In genomic region chr13:29804034-29804433, GRCm38 (mm10) we compare ENCODE assay signal across 28 mouse cellular contexts. TPM values are rescaled to one million over a fixed set of nuclear protein-coding genes. Genes with fewer than 3 reads are reported as not detected.
DNase-seq lines count a peak whose midpoint lies in the region; ATAC-seq and TF ChIP-seq lines count a peak whose summit lies in the region.
"Had no signal": no experiment of that assay in that cellular context is flagged by ENCODE, and none has a peak within 500 bp of the region (broad histone marks: within the 10 kb centered on the region; RNA-seq: fewer than 3 reads in every experiment).

No protein-coding gene starts in this region.

- H3K9me3 ChIP-seq in hindbrain, postnatal 0 days (ENCODE audit: low read length): no peaks in the 10 kb centered on the region
- H3K9me3 ChIP-seq in hindbrain, embryonic 10.5 days: no peaks in the 10 kb centered on the region
- H3K9me3 ChIP-seq in kidney, postnatal 0 days (replicated peaks; ENCODE audit: low read length): no peaks in the 10 kb centered on the region
- H3K9me3 ChIP-seq: embryonic facial prominence, embryonic 12.5 days; embryonic facial prominence, embryonic 15.5 days; G1E; heart, embryonic 12.5 days; heart, embryonic 15.5 days; hindbrain, embryonic 15.5 days had no signal

- TF ChIP-seq POLR2A in kidney, adult 2 months (IDR thresholded peaks at IDR 0.05; ENCODE audit: low read depth, low read length): no peak

- no peak overlapping the region for H3K4me2 ChIP-seq in hindbrain, postnatal 0 days (ENCODE audit: low read depth, low read length)
- H3K4me2 ChIP-seq in kidney, postnatal 0 days (ENCODE audit: low read length): no peak overlapping the region
- H3K4me2 ChIP-seq: embryonic facial prominence, embryonic 12.5 days; embryonic facial prominence, embryonic 15.5 days; heart, embryonic 12.5 days; heart, embryonic 15.5 days; hindbrain, embryonic 15.5 days had no signal

- no peak for DNase-seq in hindbrain, postnatal 0 days (ENCODE audit: low spot score)
- no peak for DNase-seq in hindbrain, embryonic 10.5 days (ENCODE audit: low spot score)
- peak; percentile 92 for DNase-seq in kidney, adult 2 months
- DNase-seq in kidney, postnatal 4 days: no peak
- DNase-seq in kidney, postnatal 0 days (ENCODE audit: low spot score): peak; percentile 22
- DNase-seq in kidney, postnatal 25 days: peak; percentile 37 to 68
- DNase-seq in gastrocnemius, adult 8-10 months (ENCODE audit: low spot score in 2 of 2): no peak
- DNase-seq: adrenal gland, postnatal 10 days; adrenal gland, postnatal 36 days; B cell, adult 2 months; cerebellum, adult 18-20 months; cerebellum, adult 9-10 months; cerebellum, postnatal 14 days; forebrain, postnatal 0 days; gastrocnemius, adult 2 months; gastrocnemius, postnatal 25 days; heart, adult 18-20 months; heart, postnatal 10 days; heart, postnatal 36 days had no signal

- H3K27ac ChIP-seq in hindbrain, postnatal 0 days: no peak overlapping the region
- no peak overlapping the region for H3K27ac ChIP-seq in hindbrain, embryonic 10.5 days
- H3K27ac ChIP-seq in kidney, adult 2 months (ENCODE audit: insufficient read depth, low read depth, low read length): peak overlapping the region; percentile 41; the same call in 1 of the 2 replicates
- H3K27ac ChIP-seq in kidney, postnatal 0 days: no peak overlapping the region
- H3K27ac ChIP-seq: embryonic facial prominence, embryonic 12.5 days; embryonic facial prominence, embryonic 15.5 days; gastrocnemius, adult 2 months; heart, embryonic 15.5 days; hindbrain, embryonic 15.5 days had no signal

- no peaks in the 10 kb centered on the region for H3K36me3 ChIP-seq in hindbrain, postnatal 0 days (ENCODE audit: insufficient read depth, low read length)
- H3K36me3 ChIP-seq in hindbrain, embryonic 10.5 days: 0 out of 2 replicates have a peak, but pooled peaks cover 3% of the 10 kb centered on the region
- no peaks in the 10 kb centered on the region for H3K36me3 ChIP-seq in kidney, adult 2 months (ENCODE audit: control insufficient read depth, insufficient read depth, low read length)
- no peaks in the 10 kb centered on the region for H3K36me3 ChIP-seq in kidney, postnatal 0 days (ENCODE audit: insufficient read depth, low read length)
- H3K36me3 ChIP-seq: embryonic facial prominence, embryonic 12.5 days; embryonic facial prominence, embryonic 15.5 days; heart, embryonic 12.5 days; heart, embryonic 15.5 days; hindbrain, embryonic 15.5 days had no signal

- H3K4me1 ChIP-seq in hindbrain, postnatal 0 days (ENCODE audit: insufficient read depth, low read length): 0 out of 2 replicates have a peak, but pooled peaks cover 3% of the 10 kb centered on the region
- H3K4me1 ChIP-seq in hindbrain, embryonic 10.5 days (replicated peaks): peaks cover 13% of the 10 kb centered on the region
- peaks cover 11% of the 10 kb centered on the region for H3K4me1 ChIP-seq in kidney, adult 2 months (ENCODE audit: control insufficient read depth, insufficient read depth, low read length)
- H3K4me1 ChIP-seq in kidney, postnatal 0 days (replicated peaks; ENCODE audit: insufficient read depth, low read length): no peaks in the 10 kb centered on the region
- H3K4me1 ChIP-seq: embryonic facial prominence, embryonic 15.5 days; heart, embryonic 15.5 days; hindbrain, embryonic 15.5 days had no signal

- TF ChIP-seq CTCF in hindbrain, postnatal 0 days (IDR thresholded peaks at IDR 0.05; ENCODE audit: low read depth): no peak
- TF ChIP-seq CTCF in kidney, adult 2 months (conservative IDR thresholded peaks at IDR 0.05; ENCODE audit: insufficient read depth, insufficient read length, low read depth, low read length): no peak
- TF ChIP-seq CTCF in kidney, postnatal 0 days (IDR thresholded peaks at IDR 0.05; ENCODE audit: low read depth): no peak

- no peak overlapping the region for H3K9ac ChIP-seq in hindbrain, postnatal 0 days (replicated peaks; ENCODE audit: low read length)
- H3K9ac ChIP-seq in kidney, postnatal 0 days (ENCODE audit: low read depth, low read length): no peak overlapping the region
- H3K9ac ChIP-seq: embryonic facial prominence, embryonic 12.5 days; embryonic facial prominence, embryonic 15.5 days; forebrain, postnatal 0 days; heart, embryonic 12.5 days; heart, embryonic 15.5 days; hindbrain, embryonic 15.5 days had no signal

- no peaks in the 10 kb centered on the region for H3K27me3 ChIP-seq in hindbrain, postnatal 0 days (ENCODE audit: insufficient read depth, low read length)
- no peaks in the 10 kb centered on the region for H3K27me3 ChIP-seq in hindbrain, embryonic 10.5 days (ENCODE audit: insufficient read depth, poor library complexity, severe bottlenecking)
- no peaks in the 10 kb centered on the region for H3K27me3 ChIP-seq in kidney, adult 2 months (replicated peaks; ENCODE audit: control insufficient read depth, insufficient read depth, low read length)
- no peaks in the 10 kb centered on the region for H3K27me3 ChIP-seq in kidney, postnatal 0 days (ENCODE audit: insufficient read depth, low read length)
- H3K27me3 ChIP-seq: CH12.LX; embryonic facial prominence, embryonic 12.5 days; embryonic facial prominence, embryonic 15.5 days; heart, embryonic 12.5 days; heart, embryonic 15.5 days; hindbrain, embryonic 15.5 days; Patski had no signal

- peak; percentile 59 for ATAC-seq in hindbrain, postnatal 0 days
- ATAC-seq in kidney, postnatal 0 days (replicated peaks; ENCODE audit: low FRiP score, low read depth): peak; percentile 66
- ATAC-seq: forebrain, embryonic 14.5 days; forebrain, postnatal 0 days; Patski had no signal

- H3K4me3 ChIP-seq in hindbrain, postnatal 0 days (ENCODE audit: low read length): no peak overlapping the region
- H3K4me3 ChIP-seq in hindbrain, embryonic 10.5 days: no peak overlapping the region
- no peak overlapping the region for H3K4me3 ChIP-seq in kidney, adult 2 months (ENCODE audit: insufficient read depth, low read depth, low read length)
- no peak overlapping the region for H3K4me3 ChIP-seq in kidney, postnatal 0 days (replicated peaks; ENCODE audit: low read depth, low read length)
- H3K4me3 ChIP-seq: embryonic facial prominence, embryonic 12.5 days; embryonic facial prominence, embryonic 15.5 days; gastrocnemius, adult 2 months; heart, embryonic 12.5 days; heart, embryonic 15.5 days; hindbrain, embryonic 15.5 days had no signal

- WGBS in hindbrain, postnatal 0 days: 45% methylated on average over 6 of the region's 6 CpGs
- 65% methylated on average over 6 of the region's 6 CpGs for WGBS in hindbrain, embryonic 10.5 days
- WGBS in kidney, adult 2 months: 61% methylated on average over 6 of the region's 6 CpGs
- WGBS in kidney, postnatal 0 days: 76% methylated on average over 6 of the region's 6 CpGs

RNA-seq across cellular contexts. Expression of gene Cdkal1, which starts 51.4 kb away (rescaled TPM):
- 10.7 and 11.1 TPM in 2 replicates for total RNA-seq in hindbrain, postnatal 0 days (2014; rRNA removed)
- 18.9 and 19.5 TPM in 2 replicates for polyA plus RNA-seq in hindbrain, postnatal 0 days (2015; fragmentation: Nextera tagmentation; extraction: Ambion mirVana)
- polyA plus RNA-seq in hindbrain, embryonic 10.5 days (2016; fragmentation: Nextera tagmentation; extraction: Ambion mirVana): 29.6 and 32.8 TPM in 2 replicates
- polyA plus RNA-seq in kidney, adult 2 months (2012; rRNA removed): 3.3 and 4.4 TPM in 2 replicates
- 30.1 and 33.5 TPM in 2 replicates for polyA plus RNA-seq in kidney, postnatal 0 days (2015; fragmentation: Nextera tagmentation; extraction: Ambion mirVana)
- total RNA-seq in gastrocnemius, adult 8-10 months (2022): 10 to 100 TPM; 25.5 to 36.4 (median 32.8) TPM

Comparison
In these comparisons a context has a peak if more than half of its experiments do, and no peak if none do; other contexts are left out.
1. DNase-seq: peak in kidney, adult 2 months (single experiment), kidney, postnatal 0 days (single experiment) and kidney, postnatal 25 days (2 of 2); none in hindbrain, postnatal 0 days (single experiment), hindbrain, embryonic 10.5 days (single experiment), kidney, postnatal 4 days (0 of 2) and gastrocnemius, adult 8-10 months (0 of 2).